Mouse (Mus musculus) midbrain, embryonic 12.5 days (tissue): ENCODE data around the gene Ralgapa2. TPM values are rescaled to one million over a fixed set of nuclear protein-coding genes. Genes with fewer than 3 reads are reported as not detected.
A peak's percentile ranks its signal among the peaks of the same experiment; 100 is the strongest.

Experiments used
- ATAC-seq: fragments of 200-750 bp; cut with Nextera tagmentation; 2 replicates; pipeline ENCODE4 v1.8.0; 2017; ENCODE audit warnings: low read depth, moderate TSS enrichment, moderate library complexity; ENCODE audit not compliant: low FRiP score
- H3K27ac ChIP-seq: fragments of 300-500 bp; sonication (generic); replicated peaks from 2 replicates; pipeline ENCODE4 v1.5.1; 2016; ENCODE audit warnings: mild to moderate bottlenecking
- H3K27me3 ChIP-seq: fragments of 300-500 bp; sonication (generic); 2 replicates; pipeline ENCODE4 v1.6.1; 2016; ENCODE audit warnings: mild to moderate bottlenecking
- H3K36me3 ChIP-seq: fragments of 300-500 bp; sonication (generic); 2 replicates; pipeline ENCODE4 v1.6.1; 2016
- H3K4me1 ChIP-seq: fragments of 300-500 bp; sonication (generic); 2 replicates; pipeline ENCODE4 v1.6.1; 2016
- H3K4me2 ChIP-seq: fragments of 300-500 bp; sonication (generic); replicated peaks from 2 replicates; pipeline ENCODE4 v1.6.1; 2016; ENCODE audit warnings: mild to moderate bottlenecking, moderate library complexity
- H3K4me3 ChIP-seq: fragments of 300-500 bp; sonication (generic); 2 replicates; pipeline ENCODE4 v1.5.1; 2016; ENCODE audit warnings: mild to moderate bottlenecking
- H3K9ac ChIP-seq: fragments of 300-500 bp; sonication (generic); replicated peaks from 2 replicates; pipeline ENCODE4 v1.6.1; 2016; ENCODE audit warnings: mild to moderate bottlenecking, moderate library complexity
- H3K9me3 ChIP-seq: fragments of 300-500 bp; sonication (generic); 2 replicates; pipeline ENCODE4 v1.6.1; 2016; ENCODE audit warnings: mild to moderate bottlenecking
- WGBS: fragments of 180-500 bp; shearing (Covaris S2); methylation state at CpG from one replicate; pipeline ENCODE4 v1.1.7; 2016; 5-methylcytosine and 5-hydroxymethylcytosine counted together
- polyA plus RNA-seq: library from polyadenylated mRNA; unstranded; fragments of >200 nt; fragmentation: Nextera tagmentation; extraction: Ambion mirVana; gene quantifications from 2 replicates; pipeline ENCODE4 v1.2.1, GENCODE M21; 2016

Ralgapa2 gene
- polyA plus RNA-seq, 1 experiment from 2014 or later = 14.2 TPM

GRCm38 (mm10) chr2:146221076-146221928 is 290.8 kb downstream of the Ralgapa2 start, which contains the start of gene Insm1:
TSS of gene Insm1 (plus strand) at chr2:146221921.
- Histone ChIP-seq H3K9ac (peak within 1 kb of the TSS; percentile 90), H3K27ac (peak within 1 kb of the TSS; percentile 98), H3K9me3 (no peaks in the 10 kb centered on the region), H3K4me1 (peaks cover 70% of the 10 kb centered on the region), H3K4me3 (peak within 1 kb of the TSS; percentile 81), H3K27me3 (peaks cover 58% of the 10 kb centered on the region), H3K36me3 (no peaks in the 10 kb centered on the region), H3K4me2 (peak within 1 kb of the TSS; percentile 79)
- under 1% methylated on average over 64 of the region's 86 CpGs for WGBS
- peak; percentile 71 for ATAC-seq

DNA sequence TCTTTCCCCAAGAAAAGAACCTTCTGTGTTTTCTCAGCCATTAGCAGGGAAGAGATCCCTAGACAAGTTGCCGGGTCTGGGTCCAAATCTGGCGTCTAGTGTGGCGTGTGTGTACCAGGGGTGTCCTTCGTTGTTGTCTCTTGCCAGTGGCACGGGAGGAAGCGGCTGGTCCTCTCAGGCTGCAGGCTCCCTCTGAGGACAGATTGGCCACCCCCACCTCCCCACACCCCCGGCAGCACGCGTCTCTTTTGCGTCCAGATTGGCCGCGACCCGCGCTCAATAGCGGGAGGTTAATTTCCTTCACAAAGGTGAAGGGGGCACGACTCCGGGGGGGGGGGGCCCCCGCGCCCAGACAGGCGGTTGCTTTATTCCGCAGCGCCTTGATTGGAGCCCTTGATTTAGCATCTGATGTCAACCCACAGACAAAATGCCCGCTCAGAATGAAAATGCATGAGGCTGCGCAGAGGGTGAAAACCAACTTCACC is 291.5 kb downstream of the Ralgapa2 start:
- Histone ChIP-seq H3K4me1 (peaks cover 70% of the 10 kb centered on the region), H3K9me3 (no peaks in the 10 kb centered on the region), H3K4me3 (peak overlapping the region; percentile 81), H3K27ac (peak overlapping the region; percentile 98), H3K9ac (peak overlapping the region; percentile 35), H3K4me2 (peak overlapping the region; percentile 79), H3K27me3 (peaks cover 58% of the 10 kb centered on the region), H3K36me3 (no peaks in the 10 kb centered on the region)
- ATAC-seq = no peak
- under 1% methylated on average over 23 of the region's 24 CpGs for WGBS

- H3K9me3 ChIP-seq = no peaks in the 10 kb centered on the region
- 5% methylated on average over 11 of the region's 11 CpGs for WGBS
- no peaks in the 10 kb centered on the region for H3K36me3 ChIP-seq
- H3K4me1 ChIP-seq = peaks cover 69% of the 10 kb centered on the region
- H3K4me2 ChIP-seq = 0 out of 2 replicates have a peak overlapping the region, but pooled peaks have one; percentile 15
- no peak overlapping the region for H3K9ac ChIP-seq
- H3K27me3 ChIP-seq = peaks cover 58% of the 10 kb centered on the region
- no peak overlapping the region for H3K27ac ChIP-seq
- no peak for ATAC-seq
- H3K4me3 ChIP-seq = no peak overlapping the region
These were observed 292.4 kb downstream of the Ralgapa2 start for GRCm38 (mm10) chr2:146219791-146220190.

GRCm38 (mm10) chr2:146218881-146219535 is 293.1 kb downstream of the Ralgapa2 start:
- WGBS = under 1% methylated on average over 19 of the region's 19 CpGs

DNA sequence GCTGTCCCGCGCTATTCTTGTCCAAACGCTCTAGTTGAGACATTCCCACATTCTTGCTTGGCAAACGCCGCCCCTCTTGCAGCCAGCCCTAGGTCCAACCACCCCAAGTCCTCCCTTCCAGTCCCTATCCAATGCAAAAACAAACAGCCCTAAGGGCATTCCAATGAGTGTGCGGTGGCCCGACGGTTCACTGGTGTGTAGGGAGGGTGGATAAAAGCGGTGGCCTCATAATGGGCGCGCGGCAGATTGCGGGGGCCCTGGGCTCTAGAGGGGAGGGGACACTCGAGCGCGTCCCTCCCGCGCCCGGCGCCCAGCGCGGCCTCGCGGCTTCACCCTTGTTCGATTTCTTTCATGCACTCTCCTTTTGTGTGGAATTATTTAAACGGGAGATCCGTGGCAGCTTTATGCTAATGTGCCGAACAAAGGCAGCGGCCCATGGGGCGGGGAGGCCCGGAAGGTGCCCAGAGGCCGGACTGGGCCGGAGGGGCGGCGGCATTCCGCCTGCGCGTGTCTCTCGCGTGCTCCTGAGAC is 293.9 kb downstream of the Ralgapa2 start:
- peak overlapping the region; percentile 94 for H3K27ac ChIP-seq
- H3K9me3 ChIP-seq = no peaks in the 10 kb centered on the region
- WGBS = 0% methylated on average over 40 of the region's 40 CpGs
- peak overlapping the region; percentile 51 for H3K4me2 ChIP-seq
- peaks cover 64% of the 10 kb centered on the region for H3K4me1 ChIP-seq
- H3K9ac ChIP-seq = peak overlapping the region; percentile 48
- H3K27me3 ChIP-seq = peaks cover 58% of the 10 kb centered on the region
- H3K4me3 ChIP-seq = peak overlapping the region; percentile 26
- no peaks in the 10 kb centered on the region for H3K36me3 ChIP-seq
- ATAC-seq = peak; percentile 47

More at GRCm38 (mm10) chr2:146218881-146219535, 293.1 kb downstream of the Ralgapa2 start:
- peak overlapping the region; percentile 51 for H3K4me2 ChIP-seq
- peak overlapping the region; percentile 48 for H3K9ac ChIP-seq
- H3K9me3 ChIP-seq = no peaks in the 10 kb centered on the region
- H3K4me3 ChIP-seq = peak overlapping the region; percentile 26; the same call in 1 of the 2 replicates
- peaks cover 60% of the 10 kb centered on the region for H3K27me3 ChIP-seq
- peaks cover 71% of the 10 kb centered on the region for H3K4me1 ChIP-seq
- H3K27ac ChIP-seq = peak overlapping the region; percentile 94
- no peak for ATAC-seq
- H3K36me3 ChIP-seq = no peaks in the 10 kb centered on the region

DNA sequence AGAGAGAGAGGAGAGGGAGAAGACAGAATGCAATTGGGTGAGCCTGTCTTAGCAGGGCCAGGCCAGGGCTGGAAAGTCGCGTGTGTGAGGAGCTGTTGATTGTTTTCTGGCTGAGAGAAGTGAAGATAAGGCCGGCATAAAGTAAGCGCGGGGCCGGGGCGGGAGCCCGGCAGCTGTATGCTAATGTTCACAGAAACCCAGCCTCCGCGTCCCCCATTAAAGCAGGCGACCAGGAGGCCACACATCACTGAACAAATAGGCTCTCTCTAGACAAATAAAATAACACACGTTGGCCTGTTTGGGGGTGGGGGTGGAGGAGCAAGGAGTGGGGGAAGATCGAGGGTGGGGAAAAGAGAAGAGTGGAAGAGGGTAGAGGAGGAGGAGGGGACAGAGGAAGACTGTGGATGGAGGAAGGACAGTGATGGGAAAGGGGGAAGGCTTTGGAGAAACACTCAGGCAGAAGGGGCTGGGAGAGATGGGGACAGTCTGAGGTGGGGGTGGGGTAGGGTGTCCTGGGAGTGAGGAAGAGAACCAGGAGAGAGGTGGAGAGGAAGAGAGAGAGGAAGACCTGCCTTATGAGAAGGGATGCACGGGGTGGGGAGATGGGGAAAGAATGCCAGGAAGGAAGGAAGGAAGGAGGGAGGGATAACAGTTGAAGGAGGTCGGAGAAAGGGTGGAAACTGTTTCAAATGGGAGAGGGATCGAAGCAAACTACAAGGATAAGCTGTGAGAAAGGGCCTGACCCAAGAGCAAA is 294.7 kb downstream of the Ralgapa2 start:
- Histone ChIP-seq H3K27ac (peak overlapping the region; percentile 94), H3K4me1 (peaks cover 64% of the 10 kb centered on the region), H3K9ac (peak overlapping the region; percentile 48), H3K9me3 (no peaks in the 10 kb centered on the region), H3K4me2 (peak overlapping the region; percentile 51), H3K27me3 (peaks cover 58% of the 10 kb centered on the region), H3K36me3 (no peaks in the 10 kb centered on the region), H3K4me3 (peak overlapping the region; percentile 26)
- ATAC-seq = peak; percentile 47
- under 1% methylated on average over 16 of the region's 16 CpGs for WGBS

DNA sequence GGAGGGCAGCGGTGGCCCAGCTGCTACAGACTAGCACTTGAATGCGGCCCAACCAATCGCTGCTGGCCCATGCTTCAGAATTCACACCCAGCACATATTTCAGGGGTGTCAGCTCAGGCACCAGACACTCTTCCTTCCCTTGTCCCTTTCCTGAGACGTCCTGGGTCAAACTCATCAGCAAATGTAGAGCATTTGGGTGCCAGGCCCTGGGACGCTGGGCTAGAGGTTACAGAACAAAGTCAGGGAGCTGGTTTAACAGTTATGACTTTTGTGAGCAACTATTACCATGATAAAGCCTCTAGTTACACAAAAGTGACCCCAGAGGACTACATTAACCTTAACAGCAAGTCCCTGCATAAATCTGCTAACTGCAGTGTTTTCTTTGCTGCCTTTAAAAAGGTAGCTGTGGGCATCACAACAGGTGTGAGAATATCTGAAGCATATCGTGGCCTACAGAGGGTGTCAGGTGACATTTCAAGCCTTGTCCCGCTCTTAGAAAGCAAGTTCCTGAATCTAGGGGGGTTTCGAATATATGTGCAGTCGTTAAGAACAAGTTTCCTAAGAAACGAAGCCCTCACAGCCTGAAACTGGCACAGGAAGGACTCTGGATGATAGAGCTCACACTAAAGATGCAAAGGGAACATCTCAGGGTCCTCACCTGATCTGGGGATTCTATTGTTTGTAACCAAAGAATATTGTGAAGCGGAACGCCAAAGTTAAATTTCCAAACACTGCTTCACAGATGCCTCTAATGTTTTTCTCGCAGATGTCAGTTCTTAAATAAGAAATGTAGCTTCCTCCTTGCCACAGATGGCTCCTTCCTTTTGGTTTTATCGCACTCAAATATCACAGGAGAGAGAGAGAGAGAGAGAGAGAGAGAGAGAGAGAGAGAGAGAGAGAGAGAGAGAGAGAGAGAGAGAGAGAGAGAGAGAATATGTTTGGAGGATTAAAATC is 295.8 kb downstream of the Ralgapa2 start:
- no peak overlapping the region for H3K9ac ChIP-seq
- H3K4me1 ChIP-seq = peaks cover 62% of the 10 kb centered on the region
- no peak for ATAC-seq
- peaks cover 56% of the 10 kb centered on the region for H3K27me3 ChIP-seq
- 12% methylated on average over 14 of the region's 14 CpGs for WGBS
- no peaks in the 10 kb centered on the region for H3K9me3 ChIP-seq
- no peaks in the 10 kb centered on the region for H3K36me3 ChIP-seq
- H3K4me3 ChIP-seq = no peak overlapping the region
- peak overlapping the region; percentile 51 for H3K4me2 ChIP-seq
- peak overlapping the region; percentile 94 for H3K27ac ChIP-seq

- no peak overlapping the region for H3K4me3 ChIP-seq
- H3K4me2 ChIP-seq = no peak overlapping the region
- peaks cover 48% of the 10 kb centered on the region for H3K4me1 ChIP-seq
- WGBS = 3% methylated on average over 9 of the region's 9 CpGs
- H3K27me3 ChIP-seq = peaks cover 51% of the 10 kb centered on the region
- H3K36me3 ChIP-seq = no peaks in the 10 kb centered on the region
- no peak for ATAC-seq
- no peaks in the 10 kb centered on the region for H3K9me3 ChIP-seq
- H3K9ac ChIP-seq = no peak overlapping the region
- H3K27ac ChIP-seq = no peak overlapping the region
These were observed 297.4 kb downstream of the Ralgapa2 start for GRCm38 (mm10) chr2:146214715-146215114.

DNA sequence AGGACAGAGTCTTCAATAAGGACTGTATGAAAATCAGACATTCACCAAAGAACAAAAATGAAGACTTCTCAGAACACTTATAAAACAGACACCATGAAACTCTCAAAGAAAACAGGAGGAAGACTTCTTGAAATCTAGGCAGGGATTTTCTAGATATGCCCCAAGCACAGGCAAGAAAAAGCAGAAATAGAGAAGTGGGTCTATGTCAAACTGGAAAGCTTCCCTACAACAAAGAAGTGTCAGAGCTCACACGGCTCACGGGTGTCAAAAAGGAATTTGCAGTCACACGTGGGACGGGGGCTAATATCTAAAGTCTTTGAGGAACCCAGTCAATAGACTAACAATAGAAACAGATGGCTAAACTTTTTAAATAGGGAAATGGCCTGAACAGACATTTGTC is 301.2 kb downstream of the Ralgapa2 start:
- WGBS = 27% methylated on average over 4 of the region's 4 CpGs
- H3K36me3 ChIP-seq = no peaks in the 10 kb centered on the region
- H3K4me3 ChIP-seq = no peak overlapping the region
- no peak overlapping the region for H3K9ac ChIP-seq
- peaks cover 31% of the 10 kb centered on the region for H3K27me3 ChIP-seq
- no peak for ATAC-seq
- no peak overlapping the region for H3K27ac ChIP-seq
- no peak overlapping the region for H3K4me2 ChIP-seq
- no peaks in the 10 kb centered on the region for H3K9me3 ChIP-seq
- peaks cover 13% of the 10 kb centered on the region for H3K4me1 ChIP-seq

- H3K27me3 ChIP-seq = peaks cover 12% of the 10 kb centered on the region; the same call in 1 of the 2 replicates
- WGBS = 88% methylated on average over 7 of the region's 7 CpGs
- H3K4me3 ChIP-seq = no peak overlapping the region
- ATAC-seq = no peak
- H3K27ac ChIP-seq = no peak overlapping the region
- no peak overlapping the region for H3K4me2 ChIP-seq
- no peaks in the 10 kb centered on the region for H3K9me3 ChIP-seq
- H3K9ac ChIP-seq = no peak overlapping the region
- 0 out of 2 replicates have a peak, but pooled peaks cover 4% of the 10 kb centered on the region for H3K4me1 ChIP-seq
- no peaks in the 10 kb centered on the region for H3K36me3 ChIP-seq
These were observed 314.2 kb downstream of the Ralgapa2 start for GRCm38 (mm10) chr2:146197947-146198346.
